Mouse (Mus musculus) limb, embryonic 14.5 days (tissue): ENCODE measurements around the gene Adarb1. TPM values are rescaled to one million over a fixed set of nuclear protein-coding genes. Genes with fewer than 3 reads are reported as not detected.

Source experiments
- ATAC-seq: fragments of 200-750 bp; cut with Nextera tagmentation; 2 replicates; pipeline ENCODE4 v1.8.0; 2017; ENCODE audit warnings: low read depth, moderate number of reproducible peaks, moderate TSS enrichment; ENCODE audit not compliant: low FRiP score
- DNase-seq: peaks from one replicate; pipeline ENCODE4 v3.0.0-alpha.2; 2015; ENCODE audit warnings: low spot score
- H3K27ac ChIP-seq: fragments of 300-500 bp; sonication (generic); replicated peaks from 2 replicates; pipeline ENCODE4 v1.5.1; 2014; ENCODE audit warnings: low read depth, mild to moderate bottlenecking, low read length, moderate library complexity, mixed read lengths
- H3K27me3 ChIP-seq: fragments of 300-500 bp; sonication (generic); 2 replicates; pipeline ENCODE4 v1.6.1; 2014; ENCODE audit warnings: low read length, mixed read lengths; ENCODE audit not compliant: control insufficient read depth, insufficient read depth
- H3K36me3 ChIP-seq: fragments of 300-500 bp; sonication (generic); 2 replicates; pipeline ENCODE4 v1.6.1; 2014; ENCODE audit warnings: mild to moderate bottlenecking, low read length, moderate library complexity, mixed read lengths; ENCODE audit not compliant: control insufficient read depth, insufficient read depth
- H3K4me1 ChIP-seq: fragments of 300-500 bp; sonication (generic); 2 replicates; pipeline ENCODE4 v1.6.1; 2014; ENCODE audit warnings: antibody characterized with exemption, low read length, mixed read lengths; ENCODE audit not compliant: control insufficient read depth, insufficient read depth
- H3K4me2 ChIP-seq: fragments of 300-500 bp; sonication (generic); replicated peaks from 2 replicates; pipeline ENCODE4 v1.6.1; 2014; ENCODE audit warnings: low read depth, mild to moderate bottlenecking, low read length, moderate library complexity; ENCODE audit not compliant: severe bottlenecking
- H3K4me3 ChIP-seq: fragments of 300-500 bp; sonication (generic); replicated peaks from 2 replicates; pipeline ENCODE4 v1.5.1; 2014; ENCODE audit warnings: low read length
- H3K9ac ChIP-seq: fragments of 300-500 bp; sonication (generic); 2 replicates; pipeline ENCODE4 v1.6.1; 2014; ENCODE audit warnings: mild to moderate bottlenecking, low read depth, low read length, moderate library complexity; ENCODE audit not compliant: severe bottlenecking
- H3K9me3 ChIP-seq: fragments of 300-500 bp; sonication (generic); 2 replicates; pipeline ENCODE4 v1.6.1; 2016; ENCODE audit warnings: low read length; ENCODE audit not compliant: control insufficient read depth
- POLR2A ChIP-seq: fragments of 200-500 bp; IDR thresholded peaks from 2 replicates; pipeline ENCODE4 v1.8.0; 2012; ENCODE audit warnings: inconsistent platforms, mild to moderate bottlenecking, moderate library complexity, borderline replicate concordance; ENCODE audit not compliant: insufficient read depth, insufficient read length; ENCODE audit errors: extremely low read depth
- WGBS: fragments of 180-500 bp; shearing (Covaris S2); extraction: QIAGEN DNeasy Blood & Tissue Kit; methylation state at CpG from one replicate; pipeline ENCODE4 v1.1.7; 2014; 5-methylcytosine and 5-hydroxymethylcytosine counted together
- polyA plus RNA-seq, 2 experiments: library from polyadenylated mRNA; depleted of rRNA in 1 of 2; stranded (reverse) in 1 of 2; unstranded in 1 of 2; fragments of >200 nt; fragmentation: Nextera tagmentation in 1 of 2; extraction: Ambion mirVana in 1 of 2; gene quantifications; 2 replicates each; pipeline versions ENCODE4 v1.2.1 to v1.2.3; 2012 to 2014

The Adarb1 gene
- polyA plus RNA-seq, 2 experiments: 3.5 to 7.4 TPM

DNA sequence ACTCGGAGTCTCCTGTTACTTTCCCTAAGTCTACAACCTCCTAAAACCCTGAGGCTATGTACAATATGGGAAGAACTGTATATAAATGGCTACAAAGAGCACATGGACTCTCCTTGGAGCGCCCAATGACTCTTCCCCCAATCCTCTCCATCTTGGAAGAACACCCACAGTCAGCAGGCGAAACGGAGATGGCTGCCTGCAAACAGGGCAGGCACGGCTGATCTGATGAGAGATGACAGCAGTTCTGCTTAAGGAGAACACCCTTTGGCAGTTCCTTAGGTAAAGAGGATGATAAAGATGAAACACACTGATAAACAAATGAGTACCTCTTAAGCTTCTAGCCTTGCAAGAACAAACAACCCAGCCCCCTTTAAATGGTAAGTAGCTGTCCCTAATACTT lies 43.7 kb downstream of the Adarb1 start:
- Histone ChIP-seq H3K27me3 (no peaks in the 10 kb centered on the region), H3K27ac (no peak overlapping the region), H3K9ac (no peak overlapping the region), H3K4me1 (peaks cover 11% of the 10 kb centered on the region), H3K9me3 (no peaks in the 10 kb centered on the region), H3K4me3 (no peak overlapping the region), H3K4me2 (no peak overlapping the region), H3K36me3 (no peaks in the 10 kb centered on the region)
- DNase-seq (no peak), ATAC-seq (no peak)
- 80% methylated on average over 5 of the region's 5 CpGs for WGBS
- no peak for TF ChIP-seq POLR2A

DNA sequence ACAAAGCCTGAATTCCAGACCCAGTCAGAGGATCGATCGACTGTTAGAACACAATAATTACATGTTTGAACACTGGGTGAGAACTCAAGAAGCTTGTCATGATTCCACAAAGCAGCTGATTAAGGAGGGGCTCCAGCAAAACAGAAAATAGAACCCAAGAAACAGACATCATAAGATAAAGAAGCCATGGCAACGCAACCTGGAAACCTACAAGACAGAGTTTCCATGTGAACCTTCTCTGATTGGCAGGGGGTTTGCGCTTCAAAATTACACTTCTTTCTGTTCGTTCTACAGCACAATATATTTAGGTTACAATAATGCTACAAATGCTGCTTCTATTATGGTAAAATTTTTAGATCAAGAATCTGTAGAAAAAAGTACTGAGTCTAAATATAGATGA lies 47.9 kb downstream of the Adarb1 start:
- DNase-seq (no peak), ATAC-seq (no peak)
- no peak for TF ChIP-seq POLR2A
- Histone ChIP-seq H3K9me3 (no peaks in the 10 kb centered on the region), H3K4me2 (no peak overlapping the region), H3K9ac (no peak overlapping the region), H3K4me1 (peaks cover 30% of the 10 kb centered on the region), H3K27me3 (no peaks in the 10 kb centered on the region), H3K27ac (no peak overlapping the region), H3K4me3 (no peak overlapping the region), H3K36me3 (no peaks in the 10 kb centered on the region)
- 85% methylated on average over 5 of the region's 5 CpGs for WGBS

DNA sequence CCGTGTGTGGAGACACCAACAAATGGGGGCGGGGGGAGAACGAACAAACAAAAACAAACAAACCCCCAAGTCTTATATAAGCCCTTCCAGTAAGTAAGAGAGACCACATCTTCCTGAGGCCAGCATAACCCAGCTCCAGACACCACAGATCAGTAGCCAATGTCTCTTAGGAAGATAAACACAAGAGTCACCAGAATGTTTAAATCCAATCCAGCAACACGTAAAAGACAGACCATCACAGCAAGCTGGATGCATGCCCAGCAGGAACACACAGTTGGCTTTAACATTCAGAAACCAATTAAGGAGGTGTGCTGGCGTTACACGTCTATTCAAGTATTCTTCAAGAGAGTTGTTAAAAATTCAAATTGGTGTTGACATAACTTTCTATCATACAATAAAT lies 50.1 kb downstream of the Adarb1 start:
- ATAC-seq (no peak), DNase-seq (no peak)
- Histone ChIP-seq H3K4me2 (no peak overlapping the region), H3K4me3 (no peak overlapping the region), H3K27ac (no peak overlapping the region), H3K36me3 (no peaks in the 10 kb centered on the region), H3K27me3 (no peaks in the 10 kb centered on the region), H3K4me1 (peaks cover 30% of the 10 kb centered on the region), H3K9me3 (no peaks in the 10 kb centered on the region), H3K9ac (no peak overlapping the region)
- WGBS: 47% methylated on average over 6 of the region's 6 CpGs
- no peak for TF ChIP-seq POLR2A

DNA sequence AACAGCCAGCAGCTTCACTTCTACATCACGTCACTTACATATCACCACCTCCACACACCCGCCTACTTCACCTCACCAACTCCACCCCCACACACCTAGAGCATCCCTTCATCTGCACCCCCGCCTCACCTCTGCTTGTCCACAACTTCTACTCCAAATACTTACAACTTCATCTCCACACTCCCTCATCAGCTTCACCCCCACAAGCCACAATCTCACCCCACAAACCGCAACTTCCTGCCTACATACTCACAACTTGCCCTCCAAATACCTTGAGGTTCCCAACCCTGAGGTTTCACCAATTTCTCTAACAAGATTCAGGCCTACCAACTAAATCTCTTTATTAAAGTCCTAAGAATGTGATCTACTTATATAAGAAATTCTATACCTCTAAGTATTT lies 51.1 kb downstream of the Adarb1 start:
- Histone ChIP-seq H3K4me3 (no peak overlapping the region), H3K27me3 (no peaks in the 10 kb centered on the region), H3K27ac (no peak overlapping the region), H3K36me3 (no peaks in the 10 kb centered on the region), H3K4me2 (no peak overlapping the region), H3K9ac (no peak overlapping the region), H3K9me3 (no peaks in the 10 kb centered on the region), H3K4me1 (peaks cover 30% of the 10 kb centered on the region)
- no peak for DNase-seq
- 84% methylated on average over 4 of the region's 4 CpGs for WGBS
- no peak for ATAC-seq
- no peak for TF ChIP-seq POLR2A

DNA sequence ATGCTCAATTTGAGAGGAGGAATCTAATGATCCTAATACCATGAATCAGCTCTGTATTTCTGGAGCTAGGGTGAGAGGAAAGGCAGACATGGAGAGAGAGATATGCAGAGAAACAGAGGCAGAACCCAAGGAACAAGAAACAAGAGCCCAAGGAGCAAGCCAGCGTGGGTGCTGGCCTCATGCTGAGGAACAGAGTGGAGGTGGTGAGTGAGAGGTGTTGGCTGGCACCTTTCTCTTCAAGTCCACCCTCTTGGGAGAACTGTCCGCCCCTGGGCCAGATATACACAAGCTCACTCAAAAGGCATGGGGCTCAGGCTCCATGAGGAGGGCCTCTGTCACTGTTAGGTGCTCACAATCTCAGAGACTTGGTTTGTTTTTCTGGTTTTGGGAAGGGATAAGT lies 52.9 kb downstream of the Adarb1 start:
- Histone ChIP-seq H3K9ac (no peak overlapping the region), H3K9me3 (no peaks in the 10 kb centered on the region), H3K4me1 (peaks cover 25% of the 10 kb centered on the region), H3K36me3 (no peaks in the 10 kb centered on the region), H3K4me2 (no peak overlapping the region), H3K27ac (no peak overlapping the region), H3K27me3 (no peaks in the 10 kb centered on the region), H3K4me3 (no peak overlapping the region)
- DNase-seq: no peak
- 87% methylated on average over 2 of the region's 2 CpGs for WGBS
- no peak for TF ChIP-seq POLR2A
- no peak for ATAC-seq

DNA sequence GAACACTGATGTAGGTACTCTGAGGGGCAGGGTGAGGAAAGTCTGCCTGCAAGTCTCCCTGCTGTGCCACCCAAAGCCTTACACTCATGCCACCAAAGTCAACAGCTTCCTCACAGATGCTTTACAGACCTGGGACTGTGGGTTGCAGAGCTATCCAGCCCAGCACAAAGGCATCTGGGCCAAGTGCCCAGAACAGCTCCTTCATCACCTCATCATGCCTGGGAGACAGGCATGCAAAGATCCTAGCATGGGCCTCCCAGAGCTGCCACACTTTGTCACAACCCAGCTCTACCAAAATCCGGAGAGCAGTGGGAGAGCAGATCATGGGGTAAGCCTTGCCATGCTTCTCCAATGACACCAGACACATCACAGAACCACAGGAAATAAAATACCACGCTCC lies 57.6 kb downstream of the Adarb1 start:
- ATAC-seq (no peak), DNase-seq (no peak)
- H3K27ac ChIP-seq: no peak overlapping the region
- no peak overlapping the region for H3K9ac ChIP-seq
- WGBS: 77% methylated on average over 2 of the region's 2 CpGs
- no peak overlapping the region for H3K4me3 ChIP-seq
- no peak overlapping the region for H3K4me2 ChIP-seq
- H3K36me3 ChIP-seq: no peaks in the 10 kb centered on the region
- no peaks in the 10 kb centered on the region for H3K9me3 ChIP-seq
- H3K4me1 ChIP-seq: no peaks in the 10 kb centered on the region
- TF ChIP-seq POLR2A: no peak
- H3K27me3 ChIP-seq: no peaks in the 10 kb centered on the region
